Mouse (Mus musculus): ENCODE results near the gene Amdhd2.

DNA sequence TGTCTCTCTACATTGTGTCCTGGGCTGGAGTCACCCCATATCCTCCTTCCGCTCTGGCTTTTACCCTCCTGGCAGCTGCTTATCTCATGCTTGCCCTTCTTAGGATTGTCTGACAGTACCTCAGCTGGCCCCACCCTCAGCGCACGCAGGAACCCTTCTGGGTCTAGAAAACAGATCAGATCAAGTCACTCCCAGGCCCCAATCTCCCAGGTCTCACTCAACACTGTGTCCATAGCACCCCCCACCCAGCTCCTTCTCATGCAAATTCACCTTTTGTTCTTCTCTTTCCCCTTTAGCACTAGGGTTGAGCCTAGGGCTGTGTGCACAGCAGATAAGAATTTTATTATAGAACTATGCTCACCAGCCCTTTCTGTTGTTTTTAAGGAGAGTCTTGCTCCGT lies 39.5 kb upstream of the Amdhd2 start:
- TF ChIP-seq CTCF (IDR thresholded peaks at IDR 0.05; ENCODE audit: borderline replicate concordance, insufficient read depth, low read length) (no peak), POLR2A (IDR thresholded peaks at IDR 0.05; ENCODE audit: low read depth, low read length) (no peak)
